Mouse (Mus musculus) lung, postnatal 25 days (tissue): Measurements from ENCODE around the gene Abhd4.
A peak's percentile ranks its signal among the peaks of the same experiment; 100 is the strongest.

ENCODE experiments used
- DNase-seq: peaks from one replicate; pipeline ENCODE4 v3.0.0; 2022; ENCODE audit warnings: low spot score

Gene Abhd4

GRCm38 (mm10) chr14:54239002-54239736, 14.8 kb upstream of the Abhd4 start:
- DNase-seq = peak; percentile 88

- DNase-seq = no peak
Observed at GRCm38 (mm10) chr14:54240542-54240941, 13.4 kb upstream of the Abhd4 start.

- no peak for DNase-seq
Observed at GRCm38 (mm10) chr14:54244183-54244582, 9.8 kb upstream of the Abhd4 start.

- DNase-seq = no peak
Observed at GRCm38 (mm10) chr14:54246232-54246631, 7.8 kb upstream of the Abhd4 start.

GRCm38 (mm10) chr14:54249326-54249725, 4.7 kb upstream of the Abhd4 start:
- DNase-seq = peak; percentile 72

DNA sequence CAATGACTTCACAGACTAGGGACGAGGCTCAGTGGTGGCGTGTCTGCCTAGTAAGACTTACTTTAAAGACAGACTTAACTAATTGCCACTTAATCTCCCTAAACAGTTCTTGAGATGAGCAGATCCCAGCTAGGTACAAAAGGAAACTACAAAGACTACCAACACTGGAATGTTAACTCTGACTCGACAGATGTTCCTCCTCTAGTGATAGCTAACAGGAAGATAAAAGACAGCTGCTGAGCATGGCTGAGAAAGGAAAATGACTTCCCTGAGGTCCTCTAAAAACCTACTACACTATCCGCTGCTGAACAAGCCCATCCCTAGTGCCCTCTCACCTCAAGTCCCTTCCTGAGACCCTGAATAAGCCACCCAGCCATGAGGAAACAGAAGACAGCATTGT, 3.9 kb upstream of the Abhd4 start:
- DNase-seq = no peak

DNA sequence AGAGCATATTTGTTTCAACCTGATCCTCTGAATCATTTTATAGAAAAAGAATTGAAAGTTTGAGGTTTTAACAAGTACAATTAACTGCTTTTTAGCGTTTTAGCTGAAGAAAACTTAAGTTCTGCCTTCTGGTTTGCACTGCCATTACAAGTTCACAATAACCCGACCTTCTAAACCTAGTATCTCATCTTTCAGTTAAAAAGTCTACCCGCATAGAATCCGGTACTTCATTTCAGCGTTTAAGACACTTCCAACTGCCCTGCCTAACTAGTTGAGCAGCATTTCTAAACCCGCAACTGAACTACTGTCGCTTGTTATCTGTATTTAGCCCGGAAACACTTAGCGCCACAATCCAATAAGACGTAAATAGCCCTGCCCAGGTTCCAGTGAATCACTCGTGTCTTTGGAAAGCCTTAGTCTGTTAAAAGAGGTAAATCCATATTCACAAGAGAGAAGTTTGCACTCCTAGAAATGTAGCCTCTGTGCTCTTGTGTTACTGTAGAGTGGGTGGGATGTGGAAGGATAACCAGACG, 748 bp downstream of the Abhd4 start:
- no peak for DNase-seq

- no peak for DNase-seq
Observed at GRCm38 (mm10) chr14:54258131-54258670, 4.2 kb downstream of the Abhd4 start.

DNA sequence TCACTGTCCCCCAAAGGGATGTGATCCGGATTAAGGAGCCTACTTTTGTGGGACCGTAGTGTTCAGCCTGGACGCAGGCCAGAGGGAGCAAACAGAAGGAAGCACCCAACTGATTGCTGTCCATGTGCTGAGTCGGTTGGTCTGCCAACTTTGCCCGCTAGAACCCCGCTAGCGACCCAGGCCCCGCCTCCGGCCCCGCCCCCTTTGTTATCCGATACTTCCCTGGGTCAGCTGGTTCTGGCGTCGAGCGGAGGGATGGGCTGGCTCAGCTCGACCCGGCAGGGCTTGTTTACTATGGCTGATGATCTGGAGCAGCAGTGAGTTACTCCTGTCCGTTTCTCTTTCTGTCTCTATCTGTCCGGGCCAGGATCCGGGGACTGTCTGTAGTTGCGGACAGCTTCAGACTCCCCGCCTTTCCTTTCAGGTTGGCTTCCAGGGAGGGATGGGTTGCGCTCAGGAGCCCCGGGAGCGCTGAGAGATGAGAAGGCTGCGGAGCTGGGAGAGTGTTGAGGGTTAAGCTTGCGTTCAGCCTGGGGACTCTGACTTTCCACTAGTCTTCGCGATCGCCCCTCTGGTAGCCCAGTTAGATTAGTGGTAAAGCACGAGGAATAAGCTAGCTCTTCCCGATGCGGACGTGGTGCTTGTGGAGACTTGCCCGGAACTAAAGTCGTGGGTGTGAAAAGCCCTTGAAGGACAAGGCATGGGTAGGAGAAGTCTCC, 5.2 kb downstream of the Abhd4 start:
- peak; percentile 96 for DNase-seq

- no peak for DNase-seq
Observed at GRCm38 (mm10) chr14:54259722-54260085, 5.7 kb downstream of the Abhd4 start.

GRCm38 (mm10) chr14:54260196-54260595, 6.2 kb downstream of the Abhd4 start:
- no peak for DNase-seq

DNA sequence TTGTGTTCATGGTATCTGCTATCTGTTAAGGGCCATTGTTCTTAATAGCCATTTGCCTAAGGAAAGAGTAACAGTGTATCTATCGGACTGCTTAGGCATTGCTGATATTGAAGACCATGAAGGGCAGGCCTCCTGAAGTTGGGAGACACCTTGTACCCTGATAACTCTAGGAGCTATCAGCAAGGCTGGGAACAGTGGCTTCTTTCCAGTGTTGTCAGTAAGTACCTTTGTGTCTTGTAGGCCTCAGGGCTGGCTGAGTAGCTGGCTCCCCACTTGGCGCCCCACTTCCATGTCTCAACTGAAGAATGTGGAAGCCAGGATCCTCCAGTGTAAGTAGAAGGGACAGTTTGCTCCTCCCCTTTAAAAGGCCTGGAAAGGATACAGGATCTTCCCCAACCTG, 7.4 kb downstream of the Abhd4 start:
- no peak for DNase-seq

DNA sequence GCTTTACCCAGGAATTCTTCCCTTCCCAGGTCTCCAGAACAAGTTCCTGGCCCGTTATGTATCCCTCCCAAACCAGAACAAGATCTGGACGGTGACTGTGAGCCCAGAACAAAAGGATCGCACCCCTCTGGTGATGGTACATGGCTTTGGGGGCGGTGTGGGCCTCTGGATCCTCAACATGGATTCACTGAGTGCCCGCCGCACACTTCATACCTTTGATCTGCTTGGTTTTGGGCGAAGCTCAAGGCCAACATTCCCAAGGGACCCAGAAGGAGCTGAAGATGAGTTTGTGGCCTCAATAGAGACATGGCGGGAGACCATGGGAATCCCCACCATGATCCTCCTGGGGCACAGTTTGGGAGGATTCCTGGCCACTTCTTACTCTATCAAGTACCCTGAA, 8.6 kb downstream of the Abhd4 start:
- DNase-seq = no peak

DNA sequence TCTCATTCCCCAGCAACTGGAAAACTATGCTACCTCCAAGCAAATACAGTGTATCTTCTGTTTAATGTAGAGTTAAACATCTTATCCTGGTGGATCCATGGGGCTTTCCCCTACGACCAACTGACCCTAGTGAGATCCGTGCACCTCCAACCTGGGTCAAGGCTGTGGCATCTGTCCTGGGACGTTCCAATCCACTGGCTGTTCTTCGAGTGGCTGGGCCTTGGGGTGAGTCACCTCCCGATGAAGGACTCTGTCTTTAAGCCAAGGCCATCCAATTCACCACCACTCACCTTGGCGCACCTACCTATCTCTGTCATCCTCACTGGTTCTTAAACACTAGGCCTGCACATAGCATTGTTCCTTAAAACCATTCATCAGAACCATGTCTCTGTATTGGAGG, 9.1 kb downstream of the Abhd4 start:
- DNase-seq = no peak

DNA sequence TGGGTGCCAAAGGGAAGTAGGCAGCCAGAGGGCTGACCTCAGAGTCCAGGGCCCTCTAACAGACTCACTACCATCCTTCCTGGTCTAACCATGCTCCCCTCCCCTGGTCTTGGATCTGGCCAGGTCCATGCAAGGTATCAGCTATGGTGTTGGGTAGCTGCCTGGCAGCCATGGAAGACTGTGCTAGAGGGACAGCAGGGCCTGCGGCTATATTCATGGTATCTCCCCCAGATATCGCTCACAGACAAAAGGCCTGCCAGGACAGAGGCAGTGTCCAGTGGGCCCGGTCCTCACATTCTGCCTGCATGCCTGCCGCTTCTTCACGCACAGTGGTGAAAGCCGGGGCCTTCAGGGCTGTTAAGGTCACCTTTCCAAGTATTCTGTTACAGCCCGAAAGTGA, 10.2 kb downstream of the Abhd4 start:
- DNase-seq = no peak

DNA sequence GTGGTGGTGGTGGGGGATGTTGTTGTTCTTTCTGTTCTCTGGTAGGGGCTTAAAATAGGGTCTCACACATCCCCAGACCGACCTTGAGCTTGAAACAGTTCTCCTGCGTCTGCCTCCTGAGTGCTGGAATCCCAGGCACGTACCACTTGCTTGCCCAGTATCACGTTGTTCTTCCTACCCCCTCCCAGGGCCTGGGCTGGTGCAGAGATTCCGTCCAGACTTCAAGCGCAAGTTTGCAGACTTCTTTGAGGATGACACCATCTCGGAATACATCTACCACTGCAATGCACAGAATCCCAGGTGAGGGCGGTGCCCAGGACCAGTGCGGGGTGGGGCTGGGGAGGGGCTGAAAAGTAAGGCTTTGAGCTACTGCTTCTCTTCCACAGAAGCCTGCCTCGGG, 11.1 kb downstream of the Abhd4 start:
- DNase-seq = no peak

GRCm38 (mm10) chr14:54265951-54266350, 12.0 kb downstream of the Abhd4 start:
- no peak for DNase-seq

GRCm38 (mm10) chr14:54267966-54268365, 14.0 kb downstream of the Abhd4 start:
- no peak for DNase-seq

- no peak for DNase-seq
Observed at GRCm38 (mm10) chr14:54269566-54269965, 15.6 kb downstream of the Abhd4 start.

GRCm38 (mm10) chr14:54270413-54270812, 16.4 kb downstream of the Abhd4 start:
- no peak for DNase-seq

DNA sequence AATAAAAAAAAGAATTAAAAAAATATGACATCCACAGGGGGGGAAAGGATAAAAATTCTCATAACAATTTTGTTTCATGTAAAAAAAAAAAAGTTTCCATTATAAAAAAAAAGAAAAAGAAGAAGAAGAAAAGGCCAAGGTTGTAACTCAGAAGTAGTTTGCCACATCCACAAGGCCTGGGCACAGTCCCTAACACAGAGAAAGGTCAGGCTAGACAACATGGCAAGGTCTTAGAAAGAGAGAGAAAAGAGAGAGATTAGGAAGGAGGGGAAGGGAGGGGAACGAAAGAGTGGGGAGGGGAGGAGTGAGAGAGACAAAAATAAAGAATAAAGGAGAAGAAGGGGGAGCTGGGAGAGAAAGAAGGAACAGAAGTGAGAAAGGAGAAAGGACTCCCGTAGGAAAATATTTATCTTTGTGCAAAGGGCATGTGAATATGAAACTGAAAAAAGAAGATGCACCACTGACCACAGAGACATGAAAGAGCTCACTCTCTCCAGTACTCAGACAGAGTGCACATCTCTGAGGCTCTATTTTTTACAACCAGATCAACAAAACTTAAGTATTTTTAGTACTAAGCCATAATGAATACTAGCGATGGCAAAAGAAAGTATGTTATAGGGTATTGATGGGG, 18.1 kb downstream of the Abhd4 start:
- DNase-seq = no peak

- no peak for DNase-seq
Observed at GRCm38 (mm10) chr14:54272696-54273095, 18.7 kb downstream of the Abhd4 start.

DNA sequence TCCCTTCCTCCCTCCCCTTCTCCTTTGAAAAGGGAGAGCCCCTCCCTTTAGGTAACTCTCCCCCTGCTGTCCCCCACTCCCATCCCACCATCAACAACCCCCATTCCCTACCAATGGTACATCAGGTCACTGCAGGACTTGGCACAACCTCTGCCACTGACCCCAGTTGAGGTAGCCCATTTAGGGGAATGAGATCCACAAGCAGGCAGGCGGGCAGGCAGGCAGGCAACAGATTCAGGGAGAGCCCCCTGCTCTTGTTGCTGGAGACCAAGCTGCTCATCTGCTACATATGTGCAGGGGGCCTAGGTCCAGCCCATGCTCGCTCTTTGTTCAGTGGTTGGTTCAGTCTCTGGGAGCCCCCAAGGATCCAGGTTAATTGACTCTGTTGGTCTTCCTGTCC, 22.5 kb downstream of the Abhd4 start:
- DNase-seq = no peak
